In the genomic region with DNA sequence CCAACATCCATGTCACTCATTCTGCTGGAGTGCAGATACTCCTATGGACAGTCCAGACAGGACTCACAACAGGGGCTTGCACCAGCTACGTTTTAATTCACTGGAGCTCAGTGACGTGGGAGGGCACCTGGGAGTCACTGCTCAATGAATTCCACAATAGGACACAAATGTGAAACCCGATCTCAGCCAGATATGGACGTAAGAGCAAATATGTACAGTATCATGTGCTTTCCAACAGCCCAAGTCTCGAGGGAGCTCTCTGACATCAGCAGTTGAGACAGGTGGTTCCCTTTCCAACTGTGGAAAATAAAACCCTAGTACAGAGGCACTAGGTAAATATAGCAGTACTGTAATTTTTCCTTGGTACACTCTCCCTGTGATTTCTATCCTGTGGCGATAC, we compare ENCODE assay signal across 8 mouse cellular contexts. TPM values are rescaled to one million over a fixed set of nuclear protein-coding genes. Genes with fewer than 3 reads are reported as not detected.
DNase-seq lines count a peak whose midpoint lies in the region; ATAC-seq and TF ChIP-seq lines count a peak whose summit lies in the region.

Gene Ppargc1a, minus strand, starts transcription at position 68 of the 400 bp plus-strand sequence.

- peak; percentile 38; the same call in 1 of the 2 replicates for ATAC-seq in hindbrain, embryonic 12.5 days (ENCODE audit: low FRiP score)
- ATAC-seq in heart, embryonic 11.5 days (replicated peaks; ENCODE audit: insufficient number of reproducible peaks, low FRiP score, low TSS enrichment), result no peak
- ATAC-seq in limb, embryonic 13.5 days (ENCODE audit: low FRiP score, low read depth), result peak; percentile 44; the same call in 1 of the 2 replicates

- H3K4me3 ChIP-seq in hindbrain, embryonic 12.5 days, result no peak within 1 kb of the TSS
- no peak within 1 kb of the TSS for H3K4me3 ChIP-seq in hindbrain, embryonic 10.5 days
- H3K4me3 ChIP-seq in heart, embryonic 11.5 days (ENCODE audit: low read depth, low read length), result no peak within 1 kb of the TSS
- H3K4me3 ChIP-seq in limb, embryonic 13.5 days, result no peak within 1 kb of the TSS

- no peak within 1 kb of the TSS; the same call in 1 of the 2 replicates for H3K27ac ChIP-seq in hindbrain, embryonic 12.5 days
- H3K27ac ChIP-seq in hindbrain, embryonic 10.5 days, result no peak within 1 kb of the TSS
- H3K27ac ChIP-seq in heart, embryonic 11.5 days (ENCODE audit: low read depth, low read length), result peak within 1 kb of the TSS; percentile 74
- H3K27ac ChIP-seq in limb, embryonic 13.5 days, result no peak within 1 kb of the TSS

- TF ChIP-seq CTCF in brain, embryonic 14.5 days (IDR thresholded peaks at IDR 0.05; ENCODE audit: borderline replicate concordance, extremely low read depth, insufficient read depth, insufficient read length), result no peak

- H3K4me1 ChIP-seq in hindbrain, embryonic 12.5 days, result peaks cover 10% of the 10 kb centered on the region; the same call in 1 of the 2 replicates
- H3K4me1 ChIP-seq in hindbrain, embryonic 10.5 days (replicated peaks), result peaks cover 14% of the 10 kb centered on the region
- H3K4me1 ChIP-seq in heart, embryonic 11.5 days (ENCODE audit: control insufficient read depth, insufficient read depth, low read length), result peaks cover 10% of the 10 kb centered on the region
- peaks cover 12% of the 10 kb centered on the region for H3K4me1 ChIP-seq in limb, embryonic 13.5 days

- no peak within 1 kb of the TSS for H3K9ac ChIP-seq in hindbrain, embryonic 12.5 days
- H3K9ac ChIP-seq in heart, embryonic 11.5 days (ENCODE audit: low read depth, low read length), result no peak within 1 kb of the TSS
- no peak within 1 kb of the TSS for H3K9ac ChIP-seq in limb, embryonic 13.5 days

- no peaks in the 10 kb centered on the region for H3K9me3 ChIP-seq in hindbrain, embryonic 12.5 days (replicated peaks)
- no peaks in the 10 kb centered on the region for H3K9me3 ChIP-seq in hindbrain, embryonic 10.5 days
- H3K9me3 ChIP-seq in heart, embryonic 11.5 days (replicated peaks; ENCODE audit: control insufficient read depth, low read length), result no peaks in the 10 kb centered on the region
- H3K9me3 ChIP-seq in limb, embryonic 13.5 days, result no peaks in the 10 kb centered on the region

- no peak for TF ChIP-seq POLR2A in brain, embryonic 14.5 days (IDR thresholded peaks at IDR 0.05; ENCODE audit: borderline replicate concordance, extremely low read depth, insufficient read depth, insufficient read length, poor library complexity, severe bottlenecking)

- WGBS in hindbrain, embryonic 12.5 days, result 45% methylated on average over 6 of the region's 6 CpGs
- WGBS in hindbrain, embryonic 10.5 days, result 64% methylated on average over 6 of the region's 6 CpGs
- WGBS in heart, embryonic 11.5 days (ENCODE audit: insufficient replicate concordance), result 33% methylated on average over 6 of the region's 6 CpGs
- WGBS in limb, embryonic 13.5 days, result 40% methylated on average over 6 of the region's 6 CpGs

- H3K27me3 ChIP-seq in hindbrain, embryonic 12.5 days, result no peaks in the 10 kb centered on the region
- no peaks in the 10 kb centered on the region for H3K27me3 ChIP-seq in hindbrain, embryonic 10.5 days (ENCODE audit: insufficient read depth, poor library complexity, severe bottlenecking)
- H3K27me3 ChIP-seq in heart, embryonic 11.5 days (ENCODE audit: control insufficient read depth, insufficient read depth, low read length), result no peaks in the 10 kb centered on the region
- H3K27me3 ChIP-seq in limb, embryonic 13.5 days, result no peaks in the 10 kb centered on the region; the same call in 1 of the 2 replicates

- peak within 1 kb of the TSS; percentile 5; the same call in 1 of the 2 replicates for H3K4me2 ChIP-seq in hindbrain, embryonic 12.5 days (replicated peaks)
- peak within 1 kb of the TSS; percentile 41 for H3K4me2 ChIP-seq in heart, embryonic 11.5 days
- no peak within 1 kb of the TSS for H3K4me2 ChIP-seq in limb, embryonic 13.5 days (replicated peaks)

- DNase-seq in hindbrain, embryonic 10.5 days (ENCODE audit: low spot score), result no peak
- peak; percentile 36 for DNase-seq in brain, embryonic 14.5 days (ENCODE audit: low read depth)
- DNase-seq in thymus, adult 18-20 months, result no peak
- DNase-seq in urinary bladder, adult 18-20 months (ENCODE audit: low spot score in 2 of 2), result no peak
- DNase-seq in kidney, postnatal 4 days, result no peak

- no peaks in the 10 kb centered on the region for H3K36me3 ChIP-seq in hindbrain, embryonic 12.5 days
- no peaks in the 10 kb centered on the region for H3K36me3 ChIP-seq in hindbrain, embryonic 10.5 days
- no peaks in the 10 kb centered on the region for H3K36me3 ChIP-seq in heart, embryonic 11.5 days (ENCODE audit: control insufficient read depth, insufficient read depth, low read length)
- no peaks in the 10 kb centered on the region for H3K36me3 ChIP-seq in limb, embryonic 13.5 days

RNA-seq across cellular contexts. Expression of gene Ppargc1a, which starts in this region (rescaled TPM):
- polyA plus RNA-seq in hindbrain, embryonic 12.5 days (2016; fragmentation: Nextera tagmentation; extraction: Ambion mirVana), result 4.5 and 5.8 TPM in 2 replicates
- polyA plus RNA-seq in hindbrain, embryonic 10.5 days (2016; fragmentation: Nextera tagmentation; extraction: Ambion mirVana), result 1.8 and 2.1 TPM in 2 replicates
- polyA plus RNA-seq in brain, embryonic 14.5 days (2012; rRNA removed), result 4.4 and 9.3 TPM in 2 replicates
- polyA plus RNA-seq in heart, embryonic 11.5 days (2014; fragmentation: Nextera tagmentation; extraction: Ambion mirVana), result 40.1 and 44.6 TPM in 2 replicates
- polyA plus RNA-seq in limb, embryonic 13.5 days (2015; fragmentation: Nextera tagmentation; extraction: Ambion mirVana), result 2.6 and 3.4 TPM in 2 replicates
